Mouse (Mus musculus) yolk sac, embryonic 10.5 days (tissue): Measurements from ENCODE around the gene Trappc4.
"Not testable (repeated sequence)": the region's sequence is repeated elsewhere in the genome, so short reads cannot be mapped to it uniquely, and the experiment has no call there.

Experiments
- DNase-seq: peaks from one replicate; pipeline ENCODE4 v3.0.0-alpha.2; 2017; ENCODE audit warnings: low spot score

Gene Trappc4

GRCm38 (mm10) chr9:44406906-44407751, at the start of gene Trappc4, which contains the start of gene Rps25:
Trappc4 (minus strand) TSS chr9:44407600.
Rps25 (plus strand) TSS chr9:44407139.
- peak; percentile 97 for DNase-seq

GRCm38 (mm10) chr9:44454891-44455220, 47.5 kb upstream of the Trappc4 start, which contains the start of gene Upk2:
Upk2 (minus strand) TSS chr9:44454976.
- DNase-seq: no peak

GRCm38 (mm10) chr9:44454132-44454890, 46.9 kb upstream of the Trappc4 start:
- DNase-seq: peak; percentile 61

- DNase-seq: no peak
Measured at GRCm38 (mm10) chr9:44450387-44450786, 43.0 kb upstream of the Trappc4 start.

GRCm38 (mm10) chr9:44444402-44445025, 37.1 kb upstream of the Trappc4 start:
- DNase-seq: not testable (repeated sequence)

GRCm38 (mm10) chr9:44440961-44441360, 33.6 kb upstream of the Trappc4 start, which contains the start of gene Foxr1:
Foxr1 (minus strand) TSS chr9:44441136.
- no peak for DNase-seq

GRCm38 (mm10) chr9:44435747-44436146, 28.3 kb upstream of the Trappc4 start:
- no peak for DNase-seq

- no peak for DNase-seq
Measured at GRCm38 (mm10) chr9:44432577-44433185, 25.3 kb upstream of the Trappc4 start.

- DNase-seq: no peak
Measured at GRCm38 (mm10) chr9:44423576-44423975, 16.2 kb upstream of the Trappc4 start.

GRCm38 (mm10) chr9:44420280-44420898, 13.0 kb upstream of the Trappc4 start:
- DNase-seq: no peak

GRCm38 (mm10) chr9:44419730-44420129, 12.3 kb upstream of the Trappc4 start:
- not testable (repeated sequence) for DNase-seq

- DNase-seq: no peak
Measured at GRCm38 (mm10) chr9:44418519-44419385, 11.4 kb upstream of the Trappc4 start, which contains the start of gene Ccdc84. Ccdc84 (minus strand) TSS chr9:44418569.

- DNase-seq: peak; percentile 90
Measured at GRCm38 (mm10) chr9:44417892-44418363, 10.5 kb upstream of the Trappc4 start.

- no peak for DNase-seq
Measured at GRCm38 (mm10) chr9:44417156-44417891, 9.9 kb upstream of the Trappc4 start.

- DNase-seq: no peak
Measured at GRCm38 (mm10) chr9:44412781-44413180, 5.4 kb upstream of the Trappc4 start.

GRCm38 (mm10) chr9:44412306-44412705, 4.9 kb upstream of the Trappc4 start:
- no peak for DNase-seq

- no peak for DNase-seq
Measured at GRCm38 (mm10) chr9:44411601-44412130, 4.3 kb upstream of the Trappc4 start.

- no peak for DNase-seq
Measured at GRCm38 (mm10) chr9:44410647-44411336, 3.4 kb upstream of the Trappc4 start.

- not testable (repeated sequence) for DNase-seq
Measured at GRCm38 (mm10) chr9:44408693-44409092, 1.3 kb upstream of the Trappc4 start.
